Mouse (Mus musculus) lung, adult 18-20 months (tissue): ENCODE measurements around the gene Plagl2.
"Not testable (repeated sequence)": the region's sequence is repeated elsewhere in the genome, so short reads cannot be mapped to it uniquely, and the experiment has no call there.

ENCODE experiments used
- DNase-seq, 2 experiments: peaks; one replicate each; pipeline ENCODE4 v3.0.0; 2022; ENCODE audit warnings: mixed read lengths in 2 of 2

The Plagl2 gene

DNA sequence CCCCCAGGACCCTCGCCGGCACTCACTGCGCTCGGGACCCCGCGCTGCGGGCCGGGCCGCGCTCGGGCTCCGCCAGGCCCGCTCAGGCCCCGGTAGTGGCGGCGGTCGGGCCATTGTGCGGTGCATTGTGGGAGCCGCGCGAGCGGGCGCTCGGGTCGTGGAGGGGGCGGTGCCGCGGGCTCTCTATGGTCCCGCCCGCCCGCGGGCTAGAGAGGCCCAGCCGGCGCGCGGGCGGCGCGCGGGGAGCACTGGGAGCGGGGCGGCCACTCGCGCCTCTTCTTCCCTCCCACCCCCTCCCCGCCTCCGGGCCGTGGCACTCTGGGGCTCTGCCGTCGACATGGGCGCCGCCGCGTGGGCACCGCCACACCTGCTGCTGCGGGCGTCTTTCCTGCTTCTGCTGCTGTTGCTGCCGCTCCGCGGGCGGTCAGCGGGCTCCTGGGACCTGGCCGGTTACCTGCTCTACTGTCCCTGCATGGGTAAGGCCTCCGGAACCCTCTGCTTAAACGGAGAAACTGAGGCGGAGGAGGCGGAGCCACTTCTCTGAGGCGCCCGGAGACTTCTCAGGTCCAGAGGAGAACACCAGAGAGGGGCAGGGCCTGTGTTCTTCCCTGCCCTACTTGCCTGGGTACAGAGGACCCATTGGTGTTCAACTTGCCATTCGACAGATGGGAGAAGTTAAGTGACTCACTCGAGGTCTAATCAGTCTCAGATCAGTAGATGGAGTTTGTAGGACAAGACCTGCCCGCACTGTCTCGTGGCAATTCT is at the start of gene Plagl2, which contains the start of gene Pofut1:
Plagl2 (minus strand) TSS at position 177 of the 765 bp plus-strand sequence.
Pofut1 (plus strand) TSS at position 284 of the 765 bp plus-strand sequence.
- peak; percentile 91 to 92 for DNase-seq

DNA sequence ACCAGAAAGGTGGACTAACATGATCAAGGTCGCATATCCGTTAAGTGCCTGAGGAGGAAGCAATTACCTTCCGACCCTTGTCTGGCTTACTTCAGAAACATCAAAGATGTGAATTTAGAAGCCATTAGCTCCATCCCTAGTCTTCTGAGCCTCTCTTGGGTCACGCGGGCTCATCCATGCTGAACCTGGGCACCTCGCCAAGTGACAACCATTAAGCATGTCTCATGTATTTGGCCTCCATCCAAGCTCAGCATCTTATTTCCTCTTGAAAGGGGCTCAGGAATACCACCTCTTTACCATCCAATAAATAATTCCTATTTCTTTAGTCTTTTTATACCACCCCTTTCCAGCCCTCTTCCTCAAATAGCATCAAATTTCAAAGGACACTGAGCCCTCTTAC is 46.6 kb upstream of the Plagl2 start:
- no peak for DNase-seq

GRCm38 (mm10) chr2:153286524-153286923 is 45.3 kb upstream of the Plagl2 start:
- no peak for DNase-seq

GRCm38 (mm10) chr2:153283919-153284318 is 42.7 kb upstream of the Plagl2 start:
- no peak for DNase-seq

DNA sequence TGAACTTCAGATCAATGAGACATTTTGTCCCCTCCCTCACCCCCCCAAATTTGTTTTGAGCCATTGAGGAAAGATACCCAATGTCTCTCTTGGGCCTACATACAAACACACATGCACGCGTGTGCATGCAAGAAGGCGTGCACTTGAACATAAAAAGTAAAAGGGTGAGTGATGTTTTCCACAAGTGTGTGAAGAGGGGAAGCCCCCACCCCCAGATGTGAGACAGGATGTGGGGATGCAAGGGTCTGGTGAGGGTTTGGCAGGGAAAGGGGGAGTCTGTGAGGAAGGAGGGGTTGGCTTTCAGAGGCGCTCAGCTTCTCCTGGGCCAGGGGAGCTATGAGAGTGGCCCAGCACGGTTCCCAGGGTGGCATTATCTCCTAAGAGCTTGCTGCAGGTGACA is 37.1 kb upstream of the Plagl2 start:
- no peak for DNase-seq

GRCm38 (mm10) chr2:153276846-153277245 is 35.6 kb upstream of the Plagl2 start:
- not testable (repeated sequence) for DNase-seq

GRCm38 (mm10) chr2:153276440-153276839 is 35.2 kb upstream of the Plagl2 start:
- DNase-seq, result no peak

DNA sequence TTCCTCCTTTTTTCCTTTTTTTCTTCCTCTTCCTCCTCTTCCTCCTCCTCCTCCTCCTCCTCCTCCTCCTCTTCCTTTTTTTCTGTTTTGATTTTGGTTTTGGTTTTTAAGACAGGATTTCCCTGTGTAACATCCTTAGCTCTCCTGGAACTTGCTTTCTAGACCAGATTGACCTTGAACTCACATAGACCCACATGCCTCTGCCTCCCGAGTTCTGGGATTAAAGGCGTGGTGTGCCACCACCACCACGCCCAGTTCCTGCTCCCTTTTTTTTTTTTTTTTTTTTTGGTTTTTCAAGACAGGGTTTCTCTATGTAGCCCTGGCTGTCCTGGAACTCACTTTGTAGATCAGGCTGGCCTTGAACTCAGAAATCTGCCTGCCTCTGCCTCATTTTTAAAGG is 34.4 kb upstream of the Plagl2 start:
- not testable (repeated sequence) for DNase-seq

DNA sequence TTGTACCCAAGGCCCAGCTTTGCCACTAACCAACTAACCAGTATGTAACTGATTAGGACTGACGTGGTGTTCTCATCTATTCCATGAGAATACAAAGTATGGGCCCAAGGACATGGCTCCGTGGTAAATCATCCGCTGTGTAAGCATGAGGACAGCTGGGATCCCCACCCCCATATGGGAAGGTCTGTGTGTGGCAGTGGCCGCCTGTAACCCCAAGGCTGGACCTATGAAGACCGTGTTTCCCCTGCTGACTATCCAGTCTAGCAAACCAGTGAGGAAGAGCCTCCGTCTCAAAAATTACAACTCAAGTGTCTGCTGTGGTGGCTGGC is 33.7 kb upstream of the Plagl2 start:
- no peak for DNase-seq

- DNase-seq, result not testable (repeated sequence)
Observed at GRCm38 (mm10) chr2:153274200-153274918, 33.1 kb upstream of the Plagl2 start.

DNA sequence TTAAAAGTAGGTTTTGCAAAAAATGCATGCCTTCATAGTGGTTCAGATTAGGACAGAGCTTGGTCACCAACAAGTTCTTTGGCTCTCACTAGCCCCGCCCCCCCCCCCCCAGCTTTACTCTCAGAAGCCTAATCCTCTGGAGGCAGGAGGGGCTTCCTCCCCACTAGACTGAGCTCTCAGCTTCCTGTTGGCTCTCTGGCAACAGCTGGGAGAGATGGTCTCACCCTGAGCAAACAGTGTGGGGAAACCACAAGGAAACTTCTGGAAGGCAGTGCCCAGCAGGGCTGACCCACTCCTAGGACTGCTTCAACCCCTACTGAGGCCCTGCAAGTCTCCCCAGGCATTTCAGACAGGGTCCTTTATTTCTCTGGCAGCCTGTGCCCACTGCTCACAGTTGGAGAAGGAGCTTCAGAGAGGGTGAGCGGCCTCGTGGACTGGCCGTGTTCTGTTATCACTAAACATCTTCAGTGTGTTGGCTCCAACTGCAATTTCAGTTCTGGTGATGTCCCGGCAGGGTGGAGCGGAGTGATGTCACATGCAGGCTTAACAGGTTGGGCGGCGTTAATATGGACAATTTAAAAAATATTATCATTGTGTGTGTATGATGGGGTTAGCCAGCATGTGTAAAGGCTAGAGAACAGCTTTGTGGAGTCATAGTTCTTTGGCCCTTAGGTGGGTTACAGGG is 29.1 kb upstream of the Plagl2 start:
- not testable (repeated sequence) for DNase-seq

- no peak for DNase-seq
Observed at GRCm38 (mm10) chr2:153267331-153267730, 26.1 kb upstream of the Plagl2 start.

- DNase-seq, result no peak
Observed at GRCm38 (mm10) chr2:153263053-153263452, 21.8 kb upstream of the Plagl2 start.

DNA sequence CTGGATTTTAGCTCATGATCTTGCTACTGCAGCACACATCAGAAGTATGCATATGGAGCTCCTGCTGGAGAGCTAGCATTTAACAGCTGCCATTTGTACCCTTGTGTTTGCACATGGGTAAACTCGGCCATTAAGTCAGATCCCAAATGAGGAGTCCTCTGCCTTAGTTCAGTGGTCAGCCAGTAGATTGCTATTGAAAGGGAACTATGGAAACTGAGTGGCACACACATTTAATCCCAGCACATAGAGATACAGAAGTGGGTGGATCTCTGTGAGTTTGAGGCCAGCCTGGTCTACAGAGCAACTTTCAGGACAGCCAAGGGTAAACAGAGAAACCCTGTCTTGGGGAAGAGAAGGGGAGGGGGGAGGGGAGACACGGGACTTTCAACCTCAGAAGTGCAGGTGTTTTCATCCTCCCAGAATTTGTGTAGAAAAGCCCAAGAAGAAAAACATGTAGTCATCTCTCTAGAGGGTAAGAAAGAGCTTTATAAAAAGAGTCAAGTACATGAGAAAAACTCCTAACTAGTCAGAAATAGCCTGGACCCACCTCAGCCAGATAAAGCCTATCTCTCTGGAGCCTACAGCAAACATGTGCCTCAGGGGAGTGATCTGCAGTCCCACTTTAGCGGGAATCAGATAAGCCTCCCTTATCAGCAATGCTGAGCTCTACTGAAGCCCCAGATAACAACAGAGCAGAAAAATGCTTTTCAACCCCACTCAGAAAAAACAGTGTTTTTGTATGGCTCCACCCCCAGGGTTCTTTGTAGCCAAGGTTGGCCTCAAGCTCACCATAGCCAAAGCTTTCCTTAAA is 18.8 kb upstream of the Plagl2 start:
- DNase-seq, result no peak

- DNase-seq, result no peak
Observed at GRCm38 (mm10) chr2:153259030-153259863, 18.0 kb upstream of the Plagl2 start.

GRCm38 (mm10) chr2:153256604-153257003 is 15.4 kb upstream of the Plagl2 start:
- no peak for DNase-seq

GRCm38 (mm10) chr2:153249751-153250150 is 8.5 kb upstream of the Plagl2 start:
- no peak for DNase-seq

DNA sequence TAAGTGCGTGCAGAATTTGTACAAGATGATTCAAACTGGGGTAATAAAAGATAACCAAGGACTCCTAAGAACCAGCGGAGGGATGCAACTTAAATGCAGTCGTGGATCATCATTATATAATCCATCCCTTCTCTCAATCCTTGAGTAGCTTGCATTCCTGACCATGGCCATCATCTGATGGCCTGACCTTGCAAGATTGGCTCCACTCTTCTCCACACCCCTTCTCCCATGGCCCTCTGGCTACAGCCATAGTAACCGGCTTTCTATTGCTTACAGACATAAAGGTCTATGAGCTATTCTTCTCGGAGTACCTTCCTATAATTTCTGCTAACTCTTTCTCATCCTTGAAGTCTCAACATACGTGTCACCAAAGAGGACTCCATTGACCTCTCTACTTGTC is 930 bp upstream of the Plagl2 start:
- DNase-seq, result no peak

GRCm38 (mm10) chr2:153240701-153241235 is 458 bp downstream of the Plagl2 start:
- peak in 1 of 2 experiments; percentile 32 for DNase-seq

GRCm38 (mm10) chr2:153239860-153240480 is 1.3 kb downstream of the Plagl2 start:
- no peak for DNase-seq
